ENCODE assay signal across 10 mouse cellular contexts in the genomic region with DNA sequence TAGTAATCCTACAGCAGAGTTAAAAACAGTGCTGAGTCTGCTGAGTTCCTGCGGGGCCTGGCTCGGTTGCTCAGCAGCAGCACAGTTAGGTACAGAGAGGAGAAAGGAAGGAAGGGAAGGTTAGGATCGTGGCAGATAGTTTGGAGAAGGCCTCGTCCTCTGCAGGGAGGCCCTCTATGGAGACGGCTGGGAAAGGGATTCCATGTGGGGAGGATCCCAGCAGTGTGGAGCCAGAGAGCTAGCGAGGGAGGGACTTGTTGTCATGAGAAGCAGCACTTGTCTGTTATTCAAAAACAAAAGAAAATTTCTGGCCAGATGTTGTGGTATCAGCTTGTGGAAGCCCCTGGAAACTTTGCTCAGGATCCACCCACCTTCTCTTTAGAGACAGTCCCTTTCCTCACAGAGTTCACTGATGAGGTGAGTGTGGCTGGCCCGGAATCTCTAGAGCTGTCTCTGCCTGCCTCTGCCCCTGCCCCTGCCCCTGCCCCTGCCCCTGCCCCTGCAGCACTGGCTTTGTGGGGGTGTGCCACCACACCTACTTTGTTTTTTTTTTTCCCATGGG. TPM values are rescaled to one million over a fixed set of nuclear protein-coding genes. Genes with fewer than 3 reads are reported as not detected.
A peak's percentile ranks its signal among the peaks of the same experiment; 100 is the strongest.
DNase-seq lines count a peak whose midpoint lies in the region; ATAC-seq and TF ChIP-seq lines count a peak whose summit lies in the region.
"Had no signal": no experiment of that assay in that cellular context is flagged by ENCODE, and none has a peak within 500 bp of the region (broad histone marks: within the 10 kb centered on the region; RNA-seq: fewer than 3 reads in every experiment).

No protein-coding gene starts in this region.

- TF ChIP-seq EP300 in heart, adult 2 months (IDR thresholded peaks at IDR 0.05; ENCODE audit: insufficient read depth, low read depth, low read length) = no peak

- H3K36me3 ChIP-seq in liver, embryonic 12.5 days = no peaks in the 10 kb centered on the region; the same call in 1 of the 2 replicates
- no peaks in the 10 kb centered on the region for H3K36me3 ChIP-seq in liver, embryonic 11.5 days (ENCODE audit: control insufficient read depth, insufficient read depth, low read length)
- H3K36me3 ChIP-seq in heart, adult 2 months (ENCODE audit: control insufficient read depth, insufficient read depth, low read length) = peaks cover 13% of the 10 kb centered on the region
- no peaks in the 10 kb centered on the region for H3K36me3 ChIP-seq in intestine, postnatal 0 days (ENCODE audit: control insufficient read depth, insufficient read depth)

- no peak for TF ChIP-seq CTCF in heart, adult 2 months (IDR thresholded peaks at IDR 0.05)
- TF ChIP-seq CTCF in intestine, postnatal 0 days (IDR thresholded peaks at IDR 0.05; ENCODE audit: low read depth) = no peak

- H3K9ac ChIP-seq in liver, embryonic 12.5 days = no peak overlapping the region
- no peak overlapping the region for H3K9ac ChIP-seq in liver, embryonic 11.5 days (ENCODE audit: low read depth, low read length)
- peak overlapping the region; percentile 50; the same call in 1 of the 2 replicates for H3K9ac ChIP-seq in heart, adult 2 months (ENCODE audit: low read depth, low read length)
- H3K9ac ChIP-seq in intestine, postnatal 0 days (ENCODE audit: low read depth, low read length) = 0 out of 2 replicates have a peak overlapping the region, but pooled peaks have one; percentile 22

- H3K27ac ChIP-seq in liver, embryonic 12.5 days = peak overlapping the region; percentile 22; the same call in 1 of the 2 replicates
- H3K27ac ChIP-seq in liver, embryonic 11.5 days (ENCODE audit: low read depth, low read length) = no peak overlapping the region
- peak overlapping the region; percentile 46; the same call in 1 of the 2 replicates for H3K27ac ChIP-seq in brown adipose tissue, adult 24 weeks (replicated peaks; ENCODE audit: low read depth, low read length)
- no peak overlapping the region; the same call in 1 of the 2 replicates for H3K27ac ChIP-seq in heart, adult 2 months
- peak overlapping the region; percentile 22; the same call in 1 of the 2 replicates for H3K27ac ChIP-seq in intestine, postnatal 0 days (ENCODE audit: low read depth, low read length)

- no peak for TF ChIP-seq POLR2A in heart, adult 2 months (IDR thresholded peaks at IDR 0.05; ENCODE audit: insufficient read depth, low read depth, low read length)

- intact Hi-C loops in heart, adult 2 months (cut with DNase I) = no loop called here
- intact Hi-C loops in left cerebral cortex, postnatal 14 days (cut with DNase I) = no loop called here

- 49% methylated on average over 7 of the region's 7 CpGs for WGBS in liver, embryonic 12.5 days (ENCODE audit: insufficient replicate concordance)
- 36% methylated on average over 7 of the region's 7 CpGs for WGBS in liver, embryonic 11.5 days
- WGBS in heart, adult 2 months = 5% methylated on average over 7 of the region's 7 CpGs
- WGBS in intestine, postnatal 0 days = 17% methylated on average over 7 of the region's 7 CpGs

- no peak for ATAC-seq in liver, embryonic 12.5 days
- ATAC-seq in liver, embryonic 11.5 days (replicated peaks; ENCODE audit: low FRiP score) = no peak
- no peak for ATAC-seq in intestine, postnatal 0 days

- no peaks in the 10 kb centered on the region for H3K9me3 ChIP-seq in liver, embryonic 12.5 days (replicated peaks)
- H3K9me3 ChIP-seq in liver, embryonic 11.5 days (ENCODE audit: control insufficient read depth, low read length) = no peaks in the 10 kb centered on the region
- no peaks in the 10 kb centered on the region for H3K9me3 ChIP-seq in intestine, postnatal 0 days (ENCODE audit: control insufficient read depth)

- peaks cover 67% of the 10 kb centered on the region for H3K4me1 ChIP-seq in liver, embryonic 12.5 days
- H3K4me1 ChIP-seq in liver, embryonic 11.5 days (replicated peaks; ENCODE audit: control insufficient read depth, insufficient read depth, low read length) = peaks cover 32% of the 10 kb centered on the region
- H3K4me1 ChIP-seq in brown adipose tissue, adult 24 weeks (ENCODE audit: control insufficient read depth, insufficient read depth, insufficient read length, low read length) = peaks cover 29% of the 10 kb centered on the region
- peaks cover 38% of the 10 kb centered on the region for H3K4me1 ChIP-seq in heart, adult 2 months (ENCODE audit: control insufficient read depth, insufficient read depth, low read length)
- peaks cover 22% of the 10 kb centered on the region; the same call in 1 of the 2 replicates for H3K4me1 ChIP-seq in intestine, postnatal 0 days (replicated peaks; ENCODE audit: control insufficient read depth, insufficient read depth, low read length)

- peaks cover 15% of the 10 kb centered on the region for H3K79me2 ChIP-seq in heart, adult 2 months (replicated peaks; ENCODE audit: control insufficient read depth, insufficient read depth, low read length)

- H3K4me2 ChIP-seq in liver, embryonic 12.5 days = no peak overlapping the region
- no peak overlapping the region; the same call in 1 of the 2 replicates for H3K4me2 ChIP-seq in liver, embryonic 11.5 days
- H3K4me2 ChIP-seq in intestine, postnatal 0 days (replicated peaks; ENCODE audit: low read depth) = peak overlapping the region; percentile 28; the same call in 1 of the 2 replicates

- no peak overlapping the region for H3K4me3 ChIP-seq in liver, embryonic 12.5 days
- H3K4me3 ChIP-seq in liver, embryonic 11.5 days (ENCODE audit: low read depth, low read length) = no peak overlapping the region
- no peak overlapping the region for H3K4me3 ChIP-seq in brown adipose tissue, adult 24 weeks (ENCODE audit: insufficient read depth, low read depth, low read length)
- no peak overlapping the region for H3K4me3 ChIP-seq in heart, adult 2 months
- H3K4me3 ChIP-seq in intestine, postnatal 0 days (ENCODE audit: low read depth, low read length) = no peak overlapping the region
- H3K4me3 ChIP-seq: myocyte had no signal

- no peaks in the 10 kb centered on the region for H3K27me3 ChIP-seq in liver, embryonic 12.5 days (replicated peaks)
- no peaks in the 10 kb centered on the region for H3K27me3 ChIP-seq in liver, embryonic 11.5 days (replicated peaks; ENCODE audit: control insufficient read depth, insufficient read depth, low read length)
- no peaks in the 10 kb centered on the region for H3K27me3 ChIP-seq in heart, adult 2 months (ENCODE audit: control insufficient read depth, insufficient read depth, low read length)
- H3K27me3 ChIP-seq in intestine, postnatal 0 days (replicated peaks; ENCODE audit: control insufficient read depth, insufficient read depth, low read length) = no peaks in the 10 kb centered on the region

- no peak for DNase-seq in liver, embryonic 11.5 days (ENCODE audit: low spot score)
- peak; percentile 39 to 43 for DNase-seq in heart, adult 2 months
- no peak for DNase-seq in right cerebral cortex, postnatal 25 days
- DNase-seq in left cerebral cortex, postnatal 14 days (ENCODE audit: low spot score in 2 of 2) = no peak
- no peak for DNase-seq in layer of hippocampus, postnatal 36 days
- DNase-seq: cerebellum, adult 9-11 months had no signal

RNA-seq across cellular contexts. Expression of a gene that starts 11.1 kb away (rescaled TPM):
- polyA plus RNA-seq in liver, embryonic 12.5 days (2016; fragmentation: Nextera tagmentation; extraction: Ambion mirVana) = 4.8 and 4.9 TPM in 2 replicates
- 9.0 TPM in 2 replicates for polyA plus RNA-seq in liver, embryonic 11.5 days (2014; fragmentation: Nextera tagmentation; extraction: Ambion mirVana)
- 16.0 and 18.9 TPM in 2 replicates for polyA plus RNA-seq in brown adipose tissue, adult 24 weeks (2012; ENCODE audit: insufficient read depth, insufficient read length, missing spikeins)
- 10 to 100 TPM; 74.0 to 80.5 TPM for total RNA-seq in heart, adult 2 months (2021)
- 28.2 and 44.8 TPM in 2 replicates for polyA plus RNA-seq in heart, adult 2 months (2012; rRNA removed)
- polyA plus RNA-seq in intestine, postnatal 0 days (2015; fragmentation: Nextera tagmentation; extraction: Ambion mirVana) = 8.0 and 8.3 TPM in 2 replicates
- total RNA-seq in left cerebral cortex, postnatal 14 days (2021) = 10 to 100 TPM; 87.3 to 91.2 TPM
- 10 to 100 TPM; 82.8 to 88.3 TPM for total RNA-seq in layer of hippocampus, postnatal 36 days (2021)

RNA-seq across cellular contexts. Expression of a gene that starts 54.3 kb away (rescaled TPM):
- polyA plus RNA-seq in liver, embryonic 12.5 days (2016; fragmentation: Nextera tagmentation; extraction: Ambion mirVana) = 25.8 and 27.7 TPM in 2 replicates
- 37.3 and 39.3 TPM in 2 replicates for polyA plus RNA-seq in liver, embryonic 11.5 days (2014; fragmentation: Nextera tagmentation; extraction: Ambion mirVana)
- polyA plus RNA-seq in brown adipose tissue, adult 24 weeks (2012; ENCODE audit: insufficient read depth, insufficient read length, missing spikeins) = 12.1 and 19.1 TPM in 2 replicates
- total RNA-seq in heart, adult 2 months (2021) = 10 to 100 TPM; 21.8 to 22.1 TPM
- polyA plus RNA-seq in heart, adult 2 months (2012; rRNA removed) = 25.7 and 42.8 TPM in 2 replicates
- 36.6 and 46.7 TPM in 2 replicates for polyA plus RNA-seq in intestine, postnatal 0 days (2015; fragmentation: Nextera tagmentation; extraction: Ambion mirVana)
- 10 to 100 TPM; 28.4 to 31.0 TPM for total RNA-seq in left cerebral cortex, postnatal 14 days (2021)
- 10 to 100 TPM; 34.8 to 35.3 TPM for total RNA-seq in layer of hippocampus, postnatal 36 days (2021)

Comparison
In these comparisons a context has a peak if more than half of its experiments do, and no peak if none do; other contexts are left out.
1. H3K27ac ChIP-seq: peak in liver, embryonic 12.5 days (single experiment), brown adipose tissue, adult 24 weeks (single experiment) and intestine, postnatal 0 days (single experiment); none in liver, embryonic 11.5 days (single experiment) and heart, adult 2 months (single experiment).
2. H3K9ac ChIP-seq: peak in heart, adult 2 months (single experiment) and intestine, postnatal 0 days (single experiment); none in liver, embryonic 12.5 days (single experiment) and liver, embryonic 11.5 days (single experiment).
3. DNase-seq: peak in heart, adult 2 months (2 of 2); none in liver, embryonic 11.5 days (single experiment), right cerebral cortex, postnatal 25 days (single experiment), left cerebral cortex, postnatal 14 days (0 of 2) and layer of hippocampus, postnatal 36 days (0 of 2).